Mouse (Mus musculus) left cerebral cortex, adult 8-10 months (tissue): ENCODE results near the gene Ppm1l. TPM values are rescaled to one million over a fixed set of nuclear protein-coding genes. Genes with fewer than 3 reads are reported as not detected.
"Not testable (repeated sequence)": the region's sequence is repeated elsewhere in the genome, so short reads cannot be mapped to it uniquely, and the experiment has no call there.

Source experiments
- DNase-seq, 2 experiments: peaks; one replicate each; pipeline ENCODE4 v3.0.0; 2022; ENCODE audit warnings: low spot score in 2 of 2
- total RNA-seq, 4 experiments: library from RNA; stranded (reverse); gene quantifications; 2 replicates each; pipeline ENCODE4 v1.2.4; 2022

Gene Ppm1l
- total RNA-seq, 4 experiments from 2014 or later, result 72.9 to 90.6 (median 75.8) TPM

DNA sequence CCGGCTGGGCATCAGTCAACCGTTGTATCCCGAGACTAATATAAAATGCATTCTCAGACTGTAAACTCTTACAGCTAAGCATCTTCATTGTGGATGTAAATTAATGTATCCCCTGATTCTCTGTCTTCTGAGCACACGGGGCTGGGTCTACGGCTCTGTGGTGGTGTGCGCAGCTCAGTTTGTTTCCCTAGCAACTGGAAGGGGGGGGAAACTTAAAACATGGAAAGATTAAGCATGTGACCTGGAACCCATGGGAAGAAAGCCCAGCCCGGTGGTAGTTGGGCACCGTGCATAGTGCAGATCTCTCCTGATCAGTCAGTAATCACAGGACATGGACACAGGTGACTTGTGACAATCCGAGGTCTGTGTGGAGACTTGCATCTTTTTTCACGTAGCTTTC, 218.8 kb downstream of the Ppm1l start:
- DNase-seq, result no peak

DNA sequence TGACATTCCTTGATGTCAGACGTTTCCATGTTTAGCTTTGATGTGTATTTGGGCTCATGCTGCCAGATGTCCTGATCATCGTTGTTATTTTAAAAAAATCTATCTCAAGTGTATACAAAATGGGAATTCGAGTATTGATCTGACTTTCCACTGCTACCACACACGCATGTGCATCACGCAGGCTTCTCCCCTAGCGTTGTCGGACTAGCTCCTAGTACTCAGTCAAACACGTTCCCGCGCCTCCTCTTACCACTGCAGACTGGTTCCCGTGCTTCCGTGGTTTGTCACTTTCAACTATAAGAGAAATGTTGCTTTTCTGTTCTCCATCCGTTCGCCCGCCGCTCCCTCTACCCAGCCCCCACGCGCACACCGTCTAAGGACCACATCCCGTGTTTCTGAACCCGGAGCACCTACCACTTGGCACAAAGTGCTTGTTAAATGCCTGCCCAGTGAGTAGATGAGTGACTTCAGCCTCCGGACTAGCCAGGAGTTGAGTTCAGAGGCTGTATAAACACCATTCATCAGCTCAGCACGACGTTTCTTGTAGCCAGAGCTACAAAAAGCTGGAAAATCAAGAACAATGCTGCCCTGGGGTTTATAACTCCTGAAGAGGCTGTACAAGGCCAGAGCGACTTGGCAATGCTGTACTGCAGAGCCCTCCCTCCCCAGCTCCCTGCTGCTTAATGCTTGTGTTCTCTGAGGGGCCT, 219.4 kb downstream of the Ppm1l start:
- DNase-seq, result no peak

DNA sequence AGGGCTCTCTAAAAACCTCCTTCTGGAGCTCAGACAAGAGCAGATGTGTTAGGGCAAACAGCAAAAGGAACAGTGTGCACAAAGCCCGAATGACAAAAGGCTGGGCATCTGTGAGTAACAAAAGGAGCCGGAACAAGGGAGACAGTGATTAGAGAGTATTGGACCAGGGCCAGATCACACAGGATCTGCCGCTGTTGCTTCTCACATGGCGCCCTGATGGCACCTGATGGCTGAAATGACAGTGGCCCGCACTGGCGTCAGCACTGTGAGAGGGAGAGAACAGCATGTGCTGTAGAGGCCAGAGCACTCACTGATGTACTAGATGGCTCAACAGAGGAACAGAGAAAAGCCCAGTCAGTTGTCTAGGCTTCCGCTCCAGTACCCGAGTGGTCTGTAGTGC, 226.3 kb downstream of the Ppm1l start:
- DNase-seq, result peak in 1 of 2 experiments; percentile 67

DNA sequence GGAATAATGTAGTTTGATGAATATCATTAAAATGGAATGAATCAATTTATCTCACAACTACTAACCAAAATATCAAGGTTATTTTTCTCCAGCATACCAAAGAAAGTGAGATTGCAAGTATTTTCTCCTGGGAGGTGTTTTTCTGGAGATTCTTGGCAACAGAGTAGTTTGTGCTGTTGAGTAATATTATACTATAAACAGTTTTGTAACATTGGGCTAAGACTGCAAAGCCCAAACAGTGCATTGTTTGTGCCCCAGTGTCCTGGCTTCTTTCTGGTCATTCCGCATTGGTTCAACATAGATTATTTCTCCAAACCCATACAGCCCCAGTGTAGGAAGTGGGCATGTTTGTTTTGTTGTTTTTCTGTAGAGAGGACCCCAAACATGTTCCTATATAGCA, 227.1 kb downstream of the Ppm1l start:
- DNase-seq, result no peak

DNA sequence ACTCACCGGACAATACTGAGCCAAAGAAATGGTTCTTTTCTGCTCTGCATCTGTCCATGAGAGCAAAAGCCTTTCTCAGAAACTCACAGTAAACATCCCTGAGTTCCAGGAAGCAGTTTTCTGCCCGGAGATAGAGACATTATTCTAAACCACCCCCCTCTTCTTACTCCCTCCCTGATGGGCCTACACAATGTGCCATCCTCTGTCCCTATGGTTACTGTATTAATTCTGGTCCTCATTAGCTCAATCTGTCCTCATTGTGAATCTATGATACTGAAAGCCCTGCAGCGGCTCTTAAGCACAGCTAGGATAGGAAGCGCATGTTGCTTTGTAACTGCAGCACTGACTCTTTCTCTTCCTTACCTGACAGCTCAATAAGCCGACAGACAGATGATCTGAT, 228.4 kb downstream of the Ppm1l start:
- no peak for DNase-seq

DNA sequence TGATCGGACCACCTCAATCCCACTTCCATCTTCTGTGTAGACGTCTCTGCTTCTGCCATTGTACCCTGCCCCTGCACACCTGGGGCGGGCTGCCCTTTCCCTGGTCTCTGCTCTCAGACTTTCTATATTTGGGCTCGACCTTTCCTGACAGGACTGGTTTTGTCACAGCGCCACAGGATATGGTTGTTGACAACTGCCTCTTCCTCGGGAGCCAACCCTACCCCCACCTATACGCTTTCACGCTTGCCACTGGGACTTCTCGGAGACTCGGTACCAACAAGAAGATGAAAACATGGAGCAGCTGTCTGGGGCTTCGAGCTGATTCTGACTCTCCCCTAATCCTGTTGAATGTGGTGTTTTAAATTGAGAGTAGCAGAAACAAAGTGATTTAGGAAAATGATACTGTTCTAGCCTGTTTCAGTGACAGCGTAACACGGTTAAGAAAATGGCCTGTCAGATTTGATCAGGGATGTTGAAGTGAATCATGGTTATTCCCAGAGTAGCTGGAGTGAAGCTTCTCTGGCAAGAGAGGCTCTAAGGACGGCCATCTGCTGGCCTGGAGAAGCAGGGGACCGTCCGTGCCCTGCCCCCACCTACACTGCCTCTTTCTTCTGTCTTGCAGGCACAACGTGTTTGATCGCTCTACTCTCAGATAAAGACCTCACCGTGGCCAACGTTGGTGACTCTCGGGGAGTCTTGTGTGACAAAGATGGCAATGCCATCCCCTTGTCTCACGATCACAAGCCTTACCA, 232.2 kb downstream of the Ppm1l start:
- no peak for DNase-seq

DNA sequence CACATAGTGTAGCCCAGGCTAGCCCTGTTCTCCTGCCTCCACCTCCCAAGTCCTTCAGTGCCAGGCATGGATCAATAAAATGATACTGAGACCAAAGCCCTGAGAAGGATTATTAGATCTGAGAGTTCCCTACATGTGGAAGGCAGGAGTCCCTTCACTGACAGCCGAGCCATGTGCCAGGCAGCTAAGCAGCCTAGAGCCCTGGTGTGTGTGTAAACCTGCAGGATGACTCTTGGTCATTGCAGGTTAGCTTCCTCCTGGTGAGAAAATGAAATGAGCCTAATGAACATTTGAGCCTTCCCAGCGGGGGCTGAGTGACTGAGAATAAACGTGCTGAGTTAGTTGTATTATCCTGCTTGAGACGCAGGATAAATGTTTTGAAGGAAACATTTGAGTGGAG, 232.9 kb downstream of the Ppm1l start:
- no peak for DNase-seq

DNA sequence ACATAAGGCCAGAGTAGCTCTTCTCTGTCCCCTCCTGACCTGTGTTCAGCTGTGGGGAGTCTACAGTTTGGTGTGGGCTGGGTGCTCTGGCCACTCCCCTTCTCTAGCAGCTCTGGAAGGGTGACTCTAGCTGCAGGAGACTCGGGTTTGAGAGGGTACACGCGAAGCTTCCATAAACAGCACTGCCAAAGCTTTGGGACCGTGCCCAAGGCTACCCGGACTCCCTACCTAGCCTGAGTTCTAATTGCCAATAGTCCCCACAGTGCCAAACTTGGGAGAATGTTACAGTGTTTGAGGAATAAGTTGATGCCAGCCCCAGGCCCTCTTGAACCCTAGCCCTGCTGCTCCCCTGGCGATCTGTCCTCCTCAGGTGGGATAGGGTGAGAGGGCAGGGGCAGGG, 238.8 kb downstream of the Ppm1l start:
- DNase-seq, result no peak

DNA sequence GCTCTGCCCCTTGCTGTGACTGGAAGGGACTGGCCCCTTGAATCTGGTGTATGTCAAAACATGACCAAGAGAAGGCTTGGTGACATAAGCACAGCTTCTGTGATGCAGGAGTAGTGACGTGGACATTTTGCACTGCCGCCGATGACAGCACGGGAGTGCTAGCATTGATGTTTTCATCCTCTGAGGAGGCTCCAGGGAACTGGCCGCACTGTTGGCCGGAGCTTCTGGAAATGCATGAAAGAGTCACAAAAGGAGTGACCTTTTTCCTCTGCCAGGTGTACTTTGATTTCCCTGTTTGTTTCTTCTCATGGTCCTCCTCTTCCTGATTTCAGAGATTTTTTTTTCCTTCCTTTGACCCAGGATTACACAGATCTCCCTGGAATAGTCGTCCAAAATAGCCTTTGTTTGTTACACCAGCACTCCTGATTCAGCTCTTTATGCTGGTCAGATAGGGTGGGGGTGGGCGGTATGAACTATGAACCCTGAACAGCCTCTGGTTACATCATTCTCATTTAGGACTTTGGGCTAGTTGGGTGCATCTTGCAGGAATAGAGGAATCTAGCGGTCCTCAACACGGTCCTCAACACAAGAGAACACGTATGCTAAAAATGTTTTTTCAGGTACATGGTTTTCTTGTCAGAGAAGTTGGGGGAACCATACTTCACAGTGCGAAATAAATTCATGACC, 239.6 kb downstream of the Ppm1l start:
- DNase-seq, result no peak

DNA sequence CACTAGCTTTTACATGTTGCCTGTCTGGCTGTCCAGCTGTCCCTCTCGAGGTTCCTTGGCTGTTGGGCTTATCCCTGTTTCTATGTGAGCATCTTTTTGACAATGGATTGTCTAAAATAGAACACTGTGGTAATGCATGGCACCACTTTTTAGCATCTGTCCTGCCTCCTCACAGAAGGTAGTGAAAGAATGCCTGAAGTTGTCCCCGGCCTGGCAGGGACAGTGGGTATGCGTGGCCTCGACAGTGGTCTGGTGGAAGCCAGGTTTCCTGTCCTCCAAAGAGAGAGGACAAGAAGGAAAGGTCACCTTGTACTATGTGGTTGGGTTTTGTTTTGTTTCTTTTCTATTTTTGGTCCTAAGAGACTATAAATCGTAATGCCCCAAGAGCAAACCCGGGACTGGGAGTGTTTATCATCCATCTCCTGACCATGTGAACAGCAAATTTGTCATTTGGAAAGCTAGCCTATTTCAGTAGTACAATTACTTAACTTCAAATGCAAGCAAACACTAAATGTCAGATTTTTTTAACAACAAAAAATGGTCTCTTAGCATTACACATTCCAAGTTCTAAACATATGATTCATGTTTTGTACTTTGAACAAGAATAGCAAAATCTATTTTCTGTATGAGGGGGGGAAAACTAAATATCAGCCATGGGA, 242.8 kb downstream of the Ppm1l start:
- no peak for DNase-seq

DNA sequence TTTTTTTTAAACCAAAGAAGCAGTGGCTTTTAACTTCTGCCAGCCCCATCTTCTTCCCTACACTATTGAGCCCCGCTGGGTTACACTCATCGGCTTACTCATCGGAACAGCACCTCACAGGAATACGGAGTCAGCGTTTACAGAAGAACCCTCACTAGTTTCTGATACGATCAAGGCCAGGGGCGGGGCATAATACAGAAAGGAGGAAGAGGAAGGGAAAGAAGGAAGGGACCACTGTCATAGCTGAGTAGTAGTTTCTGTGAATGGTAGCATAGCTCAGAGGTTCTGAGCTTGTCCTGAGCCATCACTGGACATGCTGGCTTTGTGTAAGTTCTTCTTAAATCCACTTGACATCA, 243.3 kb downstream of the Ppm1l start:
- no peak for DNase-seq

DNA sequence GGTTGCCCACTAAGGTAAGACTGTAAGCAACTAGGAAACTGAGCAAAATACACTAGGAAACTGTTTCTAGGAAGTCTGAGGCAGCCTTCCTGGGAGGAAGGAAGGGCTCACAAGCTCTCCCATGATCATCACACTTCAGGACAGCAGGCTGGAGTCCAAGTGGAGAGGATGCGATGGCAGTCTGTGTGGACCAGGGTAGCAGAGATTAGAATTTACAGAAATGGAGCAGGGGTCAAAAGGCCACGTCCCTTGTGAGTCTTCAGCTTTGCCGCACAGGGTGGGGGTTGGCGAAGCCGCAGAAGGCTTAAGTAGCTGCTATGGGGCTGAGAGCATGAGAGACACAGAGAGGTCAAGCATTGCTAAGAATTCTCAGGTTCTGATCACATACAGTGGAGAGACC, 245.0 kb downstream of the Ppm1l start:
- DNase-seq, result no peak

DNA sequence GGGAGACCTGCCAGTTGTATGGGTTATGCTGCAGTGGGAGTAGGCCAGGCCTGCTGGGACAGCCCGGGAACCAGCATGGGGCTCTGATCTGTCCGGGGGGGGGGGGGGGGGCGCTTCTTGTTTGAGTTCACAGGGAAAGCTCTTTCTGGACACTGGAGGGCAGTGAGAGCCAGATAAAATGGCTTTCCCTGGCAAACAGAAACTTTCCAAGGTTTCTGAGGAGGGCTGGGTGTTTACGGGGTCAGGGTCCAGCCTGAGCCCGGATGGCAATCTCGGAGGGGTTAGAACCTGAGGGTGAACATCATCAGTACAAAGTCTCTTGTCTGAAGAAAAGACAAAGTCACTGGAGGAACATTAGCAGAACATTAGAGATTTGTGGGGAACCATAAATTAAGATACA, 246.7 kb downstream of the Ppm1l start:
- DNase-seq, result no peak

DNA sequence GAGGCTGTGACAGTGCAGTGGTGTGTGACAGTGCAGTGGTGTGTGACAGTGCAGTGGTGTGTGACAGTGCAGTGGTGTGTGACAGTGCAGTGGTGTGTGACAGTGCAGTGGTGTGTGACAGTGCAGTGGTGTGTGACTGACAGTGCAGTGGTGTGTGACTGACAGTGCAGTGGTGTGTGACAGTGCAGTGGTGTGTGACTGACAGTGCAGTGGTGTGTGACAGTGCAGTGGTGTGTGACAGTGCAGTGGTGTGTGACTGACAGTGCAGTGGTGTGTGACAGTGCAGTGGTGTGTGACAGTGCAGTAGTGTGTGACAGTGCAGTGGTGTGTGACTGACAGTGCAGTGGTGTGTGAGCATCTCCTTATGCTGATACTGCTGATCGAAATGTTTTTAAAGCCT, 248.9 kb downstream of the Ppm1l start:
- DNase-seq, result not testable (repeated sequence)

DNA sequence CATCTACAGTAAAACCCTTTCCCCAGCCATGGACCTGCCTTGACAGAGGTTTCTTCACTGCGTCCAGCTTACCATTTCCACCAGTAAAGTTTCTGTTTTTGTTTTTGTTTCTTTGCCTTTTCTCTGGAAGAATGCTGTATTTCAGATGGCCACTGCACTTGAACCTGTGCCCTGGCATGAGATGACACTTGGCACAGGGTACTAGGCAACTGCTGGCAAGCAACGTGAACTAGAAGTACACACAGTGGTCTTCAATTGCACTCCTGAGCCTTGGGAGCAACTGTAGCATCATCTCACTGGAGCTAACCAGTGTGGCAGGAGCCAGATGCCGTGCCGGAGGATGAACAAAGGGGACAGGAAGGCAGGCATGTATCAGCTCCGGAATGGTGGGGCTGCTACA, 255.9 kb downstream of the Ppm1l start:
- DNase-seq, result no peak

DNA sequence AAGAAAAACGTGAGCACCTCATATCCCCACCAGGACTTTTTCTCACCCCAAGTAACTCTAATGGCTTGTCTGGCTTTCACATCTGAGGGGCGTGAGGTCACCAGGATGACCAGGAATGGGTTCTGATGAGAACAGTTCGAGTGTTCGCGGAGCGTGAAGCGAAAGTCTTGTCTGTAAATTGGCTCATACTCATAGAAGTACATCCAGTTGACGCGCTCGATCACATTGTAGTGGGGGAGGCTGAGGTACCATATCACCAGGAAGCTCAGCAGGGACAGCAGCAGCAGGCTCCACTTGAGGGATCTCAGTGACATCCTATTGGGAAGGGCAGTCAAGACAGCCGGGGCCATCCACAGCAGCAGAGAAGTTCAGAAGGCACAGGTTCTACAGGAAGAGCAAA, 258.9 kb downstream of the Ppm1l start:
- DNase-seq, result no peak

DNA sequence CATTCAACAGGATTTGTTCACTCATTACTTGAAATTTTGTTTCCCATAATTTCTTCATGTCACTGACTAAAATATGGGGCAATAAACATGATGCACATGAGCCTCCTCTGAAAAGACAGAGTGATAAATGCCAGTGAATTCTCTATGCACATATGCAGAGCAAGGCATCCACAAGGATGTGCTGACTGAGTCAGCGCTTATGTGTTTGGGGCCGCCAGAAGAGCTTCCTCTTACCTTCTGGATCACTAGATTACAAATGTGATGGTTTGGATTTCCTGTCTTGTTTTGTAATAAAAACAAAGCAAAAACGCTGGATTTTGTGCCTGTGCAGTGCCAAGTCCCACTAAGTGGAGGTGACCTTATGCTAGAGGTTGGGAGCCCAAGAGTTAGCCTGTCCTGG, 260.1 kb downstream of the Ppm1l start:
- no peak for DNase-seq

DNA sequence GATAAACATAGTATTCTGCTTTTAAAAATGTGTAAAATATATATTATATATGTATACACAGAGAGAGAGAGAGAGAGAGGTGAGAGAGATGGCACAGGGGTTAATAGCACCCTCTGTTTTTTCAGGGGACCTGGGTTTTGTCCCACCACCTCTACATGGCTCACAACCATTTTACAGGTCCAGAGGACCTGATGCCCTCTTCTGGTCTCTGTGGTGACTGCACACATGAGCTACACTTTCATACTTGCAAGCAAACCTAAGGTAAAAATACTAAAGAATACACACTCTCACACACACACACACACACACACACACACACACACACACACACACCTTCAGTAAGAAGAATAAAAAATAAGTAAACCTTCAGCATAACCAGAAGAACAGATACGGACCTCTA, 262.1 kb downstream of the Ppm1l start:
- DNase-seq, result no peak

DNA sequence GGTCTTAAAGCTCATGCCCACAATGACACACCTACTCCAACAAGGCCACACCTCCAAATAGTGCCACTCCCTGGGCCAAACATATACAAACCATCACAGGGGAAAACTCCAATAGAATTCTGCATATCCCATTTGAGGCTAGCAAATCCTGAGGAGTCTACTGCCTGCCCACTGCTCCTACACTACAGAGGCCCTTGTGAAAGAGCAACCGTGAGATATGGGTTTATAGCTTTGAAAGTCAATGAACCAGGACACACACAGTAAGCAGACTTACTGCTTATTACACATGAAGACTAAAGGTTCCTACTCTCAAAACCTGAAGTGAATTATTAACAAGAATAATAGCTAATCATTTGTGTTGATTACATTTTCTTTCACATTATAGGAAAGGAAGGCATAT, 267.1 kb downstream of the Ppm1l start:
- DNase-seq, result no peak

DNA sequence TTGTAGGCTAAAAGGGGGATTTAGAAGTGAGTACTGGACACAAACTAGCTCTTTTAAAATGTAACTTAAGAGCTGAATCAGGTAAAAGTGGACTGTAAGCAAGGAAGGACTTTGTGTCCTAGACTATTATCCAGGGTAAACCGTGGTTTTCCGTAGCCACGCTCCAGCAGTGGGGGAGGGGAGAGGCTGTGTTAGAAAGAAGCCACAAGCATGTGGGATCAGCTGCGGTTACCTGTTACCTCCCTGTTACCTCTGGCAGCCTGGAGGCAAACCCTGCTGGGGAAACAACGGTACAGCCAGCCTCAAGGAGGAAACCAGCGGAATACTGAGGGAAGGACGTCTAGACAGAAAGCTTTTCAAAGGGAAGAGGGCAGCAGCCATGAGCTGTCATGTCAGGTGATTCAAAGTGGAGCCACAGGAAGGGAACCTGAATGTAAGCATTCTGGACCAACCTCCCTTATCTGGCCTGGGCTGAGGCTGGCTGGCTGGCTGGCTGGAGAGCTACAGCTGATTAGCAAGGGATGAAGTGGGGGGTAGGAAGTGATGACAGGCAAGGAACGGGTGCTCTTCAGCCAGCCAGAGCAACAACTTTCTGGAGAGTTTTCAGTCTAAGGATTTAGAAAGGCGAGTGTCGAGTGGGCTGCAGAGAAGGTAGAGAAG, 271.6 kb downstream of the Ppm1l start:
- DNase-seq, result no peak

DNA sequence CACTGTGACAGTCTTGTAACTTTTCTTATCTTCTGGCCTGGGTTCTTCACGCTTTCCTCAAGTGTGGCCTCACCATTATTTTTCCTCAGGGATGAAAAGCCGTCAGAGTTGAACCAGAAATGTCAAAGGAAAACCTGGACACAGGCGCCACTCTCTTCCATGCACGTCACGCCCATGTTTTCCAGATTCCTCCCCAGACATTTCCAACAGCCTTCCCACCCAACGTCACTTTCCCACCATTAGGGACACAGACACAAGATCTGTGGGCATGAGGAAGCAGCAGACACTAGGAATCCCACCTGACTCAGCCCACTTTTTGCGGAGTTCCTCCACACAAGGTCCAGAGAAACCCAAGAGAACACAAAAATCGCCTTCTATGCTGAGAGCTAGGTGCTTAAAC, 276.8 kb downstream of the Ppm1l start:
- DNase-seq, result no peak

DNA sequence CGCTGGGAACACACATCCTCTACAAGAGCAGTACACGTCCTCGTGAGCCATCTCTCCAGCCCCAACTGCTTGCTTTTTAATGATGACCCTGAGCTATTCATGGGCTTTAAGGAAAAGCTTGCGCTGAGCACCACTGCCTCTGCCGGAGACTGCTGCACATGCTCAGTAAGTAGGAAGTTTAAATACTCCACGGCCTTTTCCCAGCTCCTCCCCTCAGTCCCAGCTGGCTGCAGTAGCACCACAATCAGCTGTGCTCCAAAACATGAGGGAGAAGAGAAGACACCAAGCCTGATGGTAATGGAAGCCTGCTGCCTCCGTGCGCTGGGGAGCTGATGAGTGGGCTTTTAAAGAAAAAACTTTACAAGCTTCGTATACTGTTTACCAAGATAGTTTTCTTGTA, 277.4 kb downstream of the Ppm1l start:
- no peak for DNase-seq
